Mouse (Mus musculus) ES-E14 (cell line): ENCODE results near the gene Pus7l.

Experiments used
- CHD2 ChIP-seq: IDR thresholded peaks from 2 replicates; pipeline ENCODE4 v1.6.1; 2014; ENCODE audit warnings: mild to moderate bottlenecking, low read depth, low read length, inconsistent platforms
- HCFC1 ChIP-seq: IDR thresholded peaks from 2 replicates; pipeline ENCODE4 v1.6.1; 2012; ENCODE audit warnings: low read length, inconsistent platforms, borderline replicate concordance; ENCODE audit not compliant: insufficient read depth

DNA sequence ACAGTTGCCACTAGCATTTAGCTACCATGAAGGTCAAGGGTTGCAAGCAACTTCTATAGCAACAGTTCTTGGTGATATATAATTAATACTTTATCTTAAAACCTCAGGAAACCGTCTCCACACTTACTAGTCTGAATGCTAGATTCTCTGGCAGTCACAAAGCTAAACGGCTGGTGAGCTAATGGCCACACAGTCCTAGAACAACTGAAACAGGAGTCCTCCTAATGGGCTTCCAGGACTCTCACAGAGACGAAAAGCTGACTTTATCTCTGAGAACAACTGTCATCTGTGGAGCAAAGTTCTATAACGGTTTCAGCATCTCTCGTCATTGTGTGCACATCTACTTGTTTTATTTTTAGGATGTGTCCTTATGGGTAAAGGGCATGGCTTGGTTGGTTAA is 63.1 kb downstream of the Pus7l start:
- TF ChIP-seq HCFC1 (no peak), CHD2 (no peak)
